Mouse (Mus musculus): ENCODE results near the gene Adam19. TPM values are rescaled to one million over a fixed set of nuclear protein-coding genes. Genes with fewer than 3 reads are reported as not detected.
A peak's percentile ranks its signal among the peaks of the same experiment; 100 is the strongest.
"Not testable (repeated sequence)": the region's sequence is repeated elsewhere in the genome, so short reads cannot be mapped to it uniquely, and the experiment has no call there.

Adam19 gene
- total RNA-seq (2022), result 1 to 10 TPM; 1.7 to 5.9 (median 3.8) TPM

- DNase-seq, result no peak
Observed at GRCm38 (mm10) chr11:46055896-46056769, at the start of gene Adam19. TSS of gene Adam19 (plus strand) at chr11:46055992.

- DNase-seq, result peak; percentile 10
Observed at GRCm38 (mm10) chr11:46016061-46016460, 39.7 kb upstream of the Adam19 start.

DNA sequence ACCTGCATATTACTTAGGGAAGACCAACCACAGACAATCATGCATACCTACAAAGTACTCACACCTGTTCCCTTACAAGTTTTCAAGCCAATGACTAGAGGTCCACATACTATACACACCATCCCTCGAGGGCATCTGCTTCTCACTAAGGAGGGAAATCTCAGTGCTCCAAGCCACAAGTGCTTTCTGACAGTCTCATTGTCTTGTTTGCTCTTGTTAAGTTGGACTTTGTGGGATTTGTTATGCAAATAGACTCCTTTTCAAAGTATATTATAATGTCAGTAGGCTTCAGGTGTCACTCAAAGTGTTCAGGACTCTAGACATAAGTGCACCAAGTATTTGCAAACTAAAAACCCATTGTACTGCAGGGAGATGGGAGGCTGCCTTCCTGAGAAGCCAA lies 35.5 kb upstream of the Adam19 start:
- no peak for DNase-seq

GRCm38 (mm10) chr11:46021850-46022249 lies 33.9 kb upstream of the Adam19 start:
- no peak for DNase-seq

GRCm38 (mm10) chr11:46022983-46023382 lies 32.8 kb upstream of the Adam19 start:
- no peak for DNase-seq

DNA sequence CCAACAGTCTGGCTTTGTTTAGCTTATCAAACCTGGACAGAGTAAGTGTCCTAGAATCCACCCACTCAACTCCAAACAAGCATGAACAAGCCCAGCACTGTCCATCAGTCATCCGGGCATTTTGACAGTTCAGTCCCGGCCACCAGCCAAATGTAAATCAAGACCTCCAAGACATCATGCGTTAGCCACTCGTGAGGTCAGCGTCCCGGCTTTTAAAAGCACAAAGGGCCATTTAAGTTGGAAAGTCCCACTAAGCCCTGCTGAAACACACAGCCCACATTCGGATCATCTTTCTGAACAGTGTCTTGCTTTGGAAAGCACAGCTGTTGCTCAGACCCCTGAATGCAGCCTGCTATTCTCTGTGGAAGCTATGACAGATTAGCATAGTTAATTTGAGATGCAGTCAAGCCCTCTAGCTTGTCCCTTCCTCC lies 29.8 kb upstream of the Adam19 start:
- DNase-seq, result no peak

- DNase-seq, result no peak
Observed at GRCm38 (mm10) chr11:46027952-46028814, 27.6 kb upstream of the Adam19 start.

GRCm38 (mm10) chr11:46029485-46029884 lies 26.3 kb upstream of the Adam19 start:
- no peak for DNase-seq

GRCm38 (mm10) chr11:46030026-46030425 lies 25.8 kb upstream of the Adam19 start:
- DNase-seq, result no peak

GRCm38 (mm10) chr11:46031470-46031869 lies 24.3 kb upstream of the Adam19 start:
- no peak for DNase-seq

DNA sequence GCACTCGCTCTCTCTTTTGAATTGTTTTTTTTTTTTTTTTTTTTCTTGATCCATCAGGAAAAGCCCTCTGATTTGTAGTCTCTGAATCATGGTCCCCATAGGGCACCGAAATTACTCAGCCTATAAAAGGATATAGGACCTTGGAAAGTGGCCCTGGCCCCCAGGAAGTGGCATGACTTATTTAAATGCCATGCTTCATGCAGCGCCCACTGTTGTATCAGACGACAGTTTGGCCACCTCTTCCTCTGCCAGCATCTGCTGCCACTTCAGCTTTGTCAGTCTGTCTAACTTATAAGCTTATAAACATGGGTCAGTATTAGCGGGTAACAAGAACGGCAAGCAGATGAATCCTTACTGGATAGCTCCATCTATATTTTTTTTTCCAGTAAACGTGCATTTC lies 22.8 kb upstream of the Adam19 start:
- DNase-seq, result peak; percentile 17

DNA sequence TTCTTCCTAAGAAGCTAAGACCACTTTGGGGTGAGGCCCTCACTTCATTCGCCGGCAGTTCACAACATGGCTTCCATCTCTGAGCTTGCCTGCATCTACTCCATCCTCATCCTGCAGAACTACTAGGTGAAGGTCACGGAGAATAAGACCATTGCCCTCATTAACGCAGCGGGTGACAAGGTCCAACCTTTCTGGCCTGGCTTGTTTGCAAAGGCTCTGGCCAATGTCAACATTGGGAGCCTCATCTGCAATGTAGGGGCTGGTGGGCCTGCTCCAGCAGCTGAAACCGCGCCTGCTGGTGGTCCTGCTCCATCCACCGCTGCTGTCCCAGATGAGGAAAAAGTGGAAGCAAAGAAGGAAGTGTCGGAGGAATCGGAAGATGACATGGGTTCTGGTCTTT lies 19.4 kb upstream of the Adam19 start:
- DNase-seq, result no peak

DNA sequence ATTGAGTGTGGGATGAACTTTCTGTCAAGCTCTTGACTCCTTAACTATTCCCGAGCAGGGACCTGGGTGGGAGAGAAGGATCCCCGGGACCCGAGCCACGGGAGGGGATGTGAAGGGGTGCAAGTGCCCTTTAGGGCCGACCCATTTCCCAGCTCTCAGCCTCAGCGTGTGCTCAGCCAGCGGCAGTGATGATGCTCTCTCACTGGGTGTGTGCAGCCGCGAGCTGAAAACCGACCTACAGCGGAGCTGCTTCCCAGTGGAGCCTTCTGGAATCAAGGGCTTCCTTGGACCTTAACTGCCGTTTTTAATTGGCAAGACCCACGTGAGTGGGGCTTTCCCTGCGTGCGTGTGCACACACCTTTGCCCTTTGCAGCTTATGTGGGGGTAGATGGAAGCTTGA lies 16.9 kb upstream of the Adam19 start:
- no peak for DNase-seq

- peak; percentile 25 for DNase-seq
Observed at GRCm38 (mm10) chr11:46039335-46039734, 16.5 kb upstream of the Adam19 start.

GRCm38 (mm10) chr11:46040841-46041556 lies 14.8 kb upstream of the Adam19 start:
- no peak for DNase-seq

DNA sequence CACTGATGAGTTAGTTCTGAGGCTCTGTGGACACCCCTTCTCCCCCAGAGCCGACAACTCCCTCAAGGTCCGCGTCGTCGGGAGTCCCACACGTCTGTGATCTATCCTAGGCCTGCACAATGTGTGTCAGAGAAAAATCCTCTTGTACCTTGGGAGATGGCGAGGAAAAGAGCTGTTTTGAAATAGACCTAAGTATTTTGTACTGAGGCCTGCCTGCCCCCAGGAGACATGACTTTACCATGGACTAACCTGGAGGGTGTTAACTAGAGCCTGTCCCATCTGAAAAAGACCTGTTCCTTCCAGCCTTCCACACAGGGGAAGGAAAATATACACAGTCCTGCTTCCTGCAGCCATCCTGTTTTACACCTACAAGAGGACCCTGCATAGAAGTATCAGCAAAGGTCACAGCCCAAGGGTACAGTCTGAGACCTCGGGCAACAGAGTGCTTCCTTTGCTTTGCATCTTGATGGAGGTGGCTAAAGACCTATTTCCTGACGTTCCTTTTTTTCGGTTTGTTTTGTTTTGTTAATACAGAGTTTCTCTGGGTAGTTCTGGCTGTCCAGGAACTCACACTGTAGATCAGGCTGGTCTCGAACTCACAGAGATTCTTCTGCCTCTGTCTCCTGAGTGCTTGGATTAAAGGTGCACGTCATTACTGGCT lies 14.1 kb upstream of the Adam19 start:
- no peak for DNase-seq

- DNase-seq, result no peak
Observed at GRCm38 (mm10) chr11:46044781-46045180, 11.0 kb upstream of the Adam19 start.

GRCm38 (mm10) chr11:46047264-46047663 lies 8.5 kb upstream of the Adam19 start:
- no peak for DNase-seq

- DNase-seq, result peak; percentile 43
Observed at GRCm38 (mm10) chr11:46052105-46052659, 3.6 kb upstream of the Adam19 start, which contains the start of gene Gm12166. TSS of gene Gm12166 (minus strand) at chr11:46052321.

DNA sequence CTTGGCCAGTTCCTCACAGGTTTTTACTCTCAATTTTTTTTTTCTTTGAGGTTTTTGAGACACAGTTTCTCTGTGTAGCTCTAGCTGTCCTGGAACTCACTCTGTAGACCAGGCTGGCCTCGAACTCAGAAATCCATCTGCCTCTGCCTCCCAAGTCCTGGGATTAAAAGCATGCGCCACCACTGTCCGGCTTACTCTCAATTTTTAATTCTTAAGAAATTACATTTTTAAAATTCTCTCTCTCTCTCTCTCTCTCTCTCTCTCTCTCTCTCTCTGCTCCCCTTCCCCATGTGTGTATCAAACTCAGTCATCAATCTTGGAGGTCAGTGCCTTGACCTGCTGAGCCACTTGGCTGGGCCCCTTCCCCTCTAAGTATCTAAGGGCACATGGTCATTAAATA lies 2.3 kb upstream of the Adam19 start:
- DNase-seq, result not testable (repeated sequence)

GRCm38 (mm10) chr11:46054311-46054710 lies 1.5 kb upstream of the Adam19 start:
- DNase-seq, result no peak

All from adrenal gland, adult 8-10 months (tissue).